Mouse (Mus musculus): Measurements from ENCODE around the gene Schip1.

DNA sequence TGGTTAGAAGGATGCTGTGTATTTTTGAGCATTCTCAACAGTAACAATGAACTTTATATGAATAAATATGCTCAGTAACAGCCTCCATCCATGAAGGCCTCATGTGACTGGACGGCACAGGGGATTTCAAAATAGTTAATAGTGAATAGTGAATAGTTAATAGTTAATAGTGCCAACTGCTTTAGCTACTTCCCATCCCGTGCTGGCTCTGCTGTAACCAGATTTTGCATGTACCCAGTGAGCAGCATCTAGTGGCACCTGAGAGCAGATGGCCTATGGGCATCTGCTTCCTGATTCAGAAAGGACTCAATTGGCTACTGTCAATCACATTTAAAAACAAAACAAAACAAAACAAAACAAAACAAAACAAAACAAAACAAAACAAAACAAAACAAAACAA lies 329.0 kb downstream of the Schip1 start:
- TF ChIP-seq GATA1 (IDR thresholded peaks at IDR 0.05; ENCODE audit: low read length) (no peak), TAL1 (IDR thresholded peaks at IDR 0.05; ENCODE audit: low read length) (no peak)
